Mouse (Mus musculus) hindbrain, embryonic 16.5 days (tissue): ENCODE measurements at regions not wholly inside any gene's neighbourhood (a gene's known extent, or its start where the extent isn't known, plus 50 kb on each side); places are given as distances from the start of the nearest gene placed in this dataset.

Experiments
- ATAC-seq: fragments of 200-750 bp; cut with Nextera tagmentation; 2 replicates; pipeline ENCODE4 v1.8.0; 2017; ENCODE audit warnings: moderate TSS enrichment, moderate library complexity
- H3K27ac ChIP-seq: fragments of 300-500 bp; sonication (generic); 2 replicates; pipeline ENCODE4 v1.5.1; 2014; ENCODE audit warnings: low read depth, mild to moderate bottlenecking, control low read depth, low read length, moderate library complexity
- H3K27me3 ChIP-seq: fragments of 300-500 bp; sonication (generic); replicated peaks from 2 replicates; pipeline ENCODE4 v1.6.1; 2014; ENCODE audit warnings: low read length; ENCODE audit not compliant: control insufficient read depth, insufficient read depth
- H3K36me3 ChIP-seq: fragments of 300-500 bp; sonication (generic); 2 replicates; pipeline ENCODE4 v1.6.1; 2014; ENCODE audit warnings: mild to moderate bottlenecking, low read length, moderate library complexity, mixed read lengths; ENCODE audit not compliant: control insufficient read depth, insufficient read depth
- H3K4me1 ChIP-seq: fragments of 300-500 bp; sonication (generic); 2 replicates; pipeline ENCODE4 v1.6.1; 2014; ENCODE audit warnings: low read depth, low read length; ENCODE audit not compliant: control insufficient read depth, insufficient read depth
- H3K4me2 ChIP-seq: fragments of 300-500 bp; sonication (generic); 2 replicates; pipeline ENCODE4 v1.6.1; 2014; ENCODE audit warnings: mild to moderate bottlenecking, low read length, control low read depth, moderate library complexity
- H3K4me3 ChIP-seq: fragments of 300-500 bp; sonication (generic); 2 replicates; pipeline ENCODE4 v1.5.1; 2014; ENCODE audit warnings: mild to moderate bottlenecking, low read length, control low read depth, moderate library complexity
- H3K9ac ChIP-seq: fragments of 300-500 bp; sonication (generic); 2 replicates; pipeline ENCODE4 v1.6.1; 2014; ENCODE audit warnings: low read depth, mild to moderate bottlenecking, control low read depth, low read length, moderate library complexity
- H3K9me3 ChIP-seq: fragments of 300-500 bp; sonication (generic); 2 replicates; pipeline ENCODE4 v1.6.1; 2014; ENCODE audit warnings: mild to moderate bottlenecking, low read length, moderate library complexity; ENCODE audit not compliant: control insufficient read depth
- WGBS: fragments of 180-500 bp; shearing (Covaris S2); extraction: QIAGEN DNeasy Blood & Tissue Kit; methylation state at CpG from one replicate; pipeline ENCODE4 v1.1.7; 2014; 5-methylcytosine and 5-hydroxymethylcytosine counted together

DNA sequence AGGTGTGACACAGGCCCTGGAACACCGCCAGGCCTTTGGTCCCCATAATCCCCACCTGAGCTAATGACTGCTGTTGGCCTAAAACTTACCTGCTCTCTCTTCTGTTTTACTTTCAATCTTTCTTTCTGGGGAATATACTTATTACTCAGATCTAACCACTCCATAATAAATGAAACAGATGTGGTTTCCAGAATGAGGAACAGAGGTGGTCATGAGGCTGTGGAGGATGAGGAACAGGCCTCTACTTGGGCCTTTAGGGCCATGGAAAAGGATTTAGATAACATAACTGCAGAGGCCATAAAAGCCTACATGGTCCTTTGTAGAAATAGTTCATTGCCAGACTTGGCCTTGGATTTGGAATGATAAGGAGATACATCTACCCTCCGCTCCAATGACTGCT lies 74.1 kb downstream of the B3gnt5 start:
- no peak for ATAC-seq
- Histone ChIP-seq H3K9me3 (peaks cover 2% of the 10 kb centered on the region; the same call in 1 of the 2 replicates), H3K27ac (no peak overlapping the region), H3K36me3 (no peaks in the 10 kb centered on the region), H3K9ac (no peak overlapping the region), H3K4me1 (no peaks in the 10 kb centered on the region), H3K27me3 (no peaks in the 10 kb centered on the region), H3K4me2 (no peak overlapping the region), H3K4me3 (no peak overlapping the region)
- 97% methylated on average over 2 of the region's 2 CpGs for WGBS

DNA sequence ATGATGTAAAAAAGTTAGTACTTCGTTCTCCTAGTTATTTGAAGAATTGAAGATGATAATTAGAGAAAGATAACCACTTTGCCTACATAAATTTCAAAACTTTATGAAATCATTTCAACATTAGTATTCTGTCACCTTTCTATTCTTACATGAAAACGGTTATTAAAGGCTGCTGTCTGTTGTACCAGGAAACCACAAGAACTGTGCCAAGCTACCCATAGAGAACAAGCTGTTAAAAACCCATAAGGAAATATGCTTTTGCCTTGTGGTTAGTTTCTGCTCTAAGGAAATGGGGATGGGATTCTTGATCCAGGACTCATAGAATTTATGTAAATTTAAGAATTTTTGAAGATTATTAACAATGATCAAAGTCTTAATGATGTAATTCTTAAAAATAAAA lies 74.7 kb downstream of the B3gnt5 start:
- H3K9ac ChIP-seq, result no peak overlapping the region
- H3K27ac ChIP-seq, result no peak overlapping the region
- no peaks in the 10 kb centered on the region for H3K4me1 ChIP-seq
- 79% methylated on average over 2 of the region's 2 CpGs for WGBS
- no peaks in the 10 kb centered on the region for H3K27me3 ChIP-seq
- peaks cover 2% of the 10 kb centered on the region; the same call in 1 of the 2 replicates for H3K9me3 ChIP-seq
- H3K36me3 ChIP-seq, result no peaks in the 10 kb centered on the region
- ATAC-seq, result no peak
- no peak overlapping the region for H3K4me2 ChIP-seq
- no peak overlapping the region for H3K4me3 ChIP-seq

DNA sequence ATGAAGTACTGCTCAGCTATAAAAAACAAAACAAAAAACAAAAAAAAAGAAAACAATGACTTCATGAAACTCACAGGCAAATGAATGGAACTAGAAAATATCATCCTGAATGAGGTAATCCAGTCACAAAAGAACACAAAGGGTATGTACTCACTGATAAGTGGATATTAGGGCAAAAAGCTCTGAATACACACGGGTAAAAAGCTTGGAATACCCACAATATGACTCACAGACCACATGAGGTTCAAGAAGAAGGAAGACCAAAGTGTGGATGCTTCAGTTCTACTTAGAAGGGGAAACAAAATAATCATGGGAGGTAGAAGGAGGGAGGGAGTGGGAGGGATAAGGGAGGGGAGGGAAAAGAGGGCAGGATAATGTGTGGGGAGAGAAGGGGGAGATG lies 79.8 kb downstream of the B3gnt5 start:
- Histone ChIP-seq H3K36me3 (no peaks in the 10 kb centered on the region), H3K27ac (no peak overlapping the region), H3K4me1 (no peaks in the 10 kb centered on the region), H3K9ac (no peak overlapping the region), H3K9me3 (no peaks in the 10 kb centered on the region), H3K4me2 (no peak overlapping the region), H3K4me3 (no peak overlapping the region), H3K27me3 (no peaks in the 10 kb centered on the region)
- ATAC-seq, result no peak
- 49% methylated on average over 1 of the region's 1 CpGs for WGBS

DNA sequence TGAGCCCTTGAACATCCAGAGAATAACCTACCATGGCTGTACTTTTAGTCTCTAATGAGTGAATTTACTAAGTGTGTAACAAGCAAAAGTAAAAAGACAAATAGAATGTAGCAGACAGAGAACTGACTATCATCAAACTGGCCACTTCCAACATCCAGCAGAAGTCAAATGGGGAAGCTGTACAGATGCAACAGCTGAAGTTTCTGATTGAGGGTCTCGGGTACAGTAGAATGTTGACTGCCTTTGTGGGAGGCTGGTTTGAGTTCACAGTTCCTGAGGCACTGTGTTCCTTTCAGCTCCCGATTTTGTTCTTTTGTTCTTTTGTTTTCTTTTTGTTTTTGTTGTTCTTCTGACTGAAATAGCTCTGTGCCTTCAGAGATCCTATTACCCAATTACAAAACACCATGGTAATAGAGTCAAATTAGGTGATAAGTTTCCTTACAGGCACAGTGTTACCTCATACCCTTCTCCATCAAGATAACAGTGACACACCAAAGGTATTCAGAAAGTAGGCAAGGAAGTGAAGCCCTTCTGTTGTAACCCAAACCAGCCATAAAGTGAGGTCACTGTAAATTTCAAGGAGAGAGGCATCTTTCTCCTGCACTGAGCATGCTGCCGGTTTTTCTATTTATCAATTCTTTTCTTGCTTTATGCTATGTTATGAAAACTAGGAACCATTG lies 82.5 kb downstream of the B3gnt5 start:
- ATAC-seq, result no peak
- Histone ChIP-seq H3K27ac (no peak overlapping the region), H3K4me1 (no peaks in the 10 kb centered on the region), H3K27me3 (no peaks in the 10 kb centered on the region), H3K4me2 (no peak overlapping the region), H3K9me3 (no peaks in the 10 kb centered on the region), H3K36me3 (no peaks in the 10 kb centered on the region), H3K4me3 (no peak overlapping the region), H3K9ac (no peak overlapping the region)
- 52% methylated on average over 3 of the region's 3 CpGs for WGBS

DNA sequence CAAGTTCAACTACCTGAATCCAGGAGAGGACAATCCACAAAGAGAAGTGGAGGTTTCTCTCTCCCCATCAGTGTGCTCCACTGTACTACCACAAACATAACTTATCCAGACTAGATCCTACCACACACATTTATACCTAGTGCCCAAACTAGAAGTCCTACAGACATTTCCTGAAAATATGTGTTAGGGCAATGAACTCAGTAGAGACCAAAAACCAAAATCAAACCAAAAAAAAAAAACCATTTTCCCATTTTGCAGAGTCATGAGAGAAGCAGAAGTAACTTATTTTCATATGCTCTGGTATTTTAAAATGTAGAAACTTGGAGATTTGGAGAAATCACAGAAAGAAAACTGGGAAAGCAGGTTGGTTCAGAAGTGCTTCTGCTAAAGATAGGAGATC lies 83.7 kb downstream of the B3gnt5 start:
- no peak overlapping the region for H3K4me2 ChIP-seq
- ATAC-seq, result no peak

DNA sequence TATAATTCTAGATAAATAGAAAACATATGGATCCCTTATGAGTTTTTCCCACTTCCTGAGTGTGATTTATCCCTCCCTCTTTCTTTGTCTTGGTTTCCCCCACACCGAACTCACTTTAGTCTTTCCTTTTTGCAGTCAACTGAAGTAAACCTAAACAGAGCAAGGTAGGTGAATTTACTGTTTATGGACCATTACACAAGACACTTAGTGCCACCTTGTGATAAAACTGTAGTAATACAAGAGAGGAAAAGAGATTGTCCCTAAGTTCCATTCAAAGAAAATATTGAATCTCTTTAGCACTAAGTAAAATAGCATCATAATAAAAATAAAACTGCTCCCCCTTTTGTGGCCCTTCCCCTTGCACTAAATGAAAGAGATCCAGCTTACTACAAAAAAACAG lies 88.4 kb downstream of the B3gnt5 start:
- H3K36me3 ChIP-seq, result no peaks in the 10 kb centered on the region
- H3K9me3 ChIP-seq, result no peaks in the 10 kb centered on the region
- ATAC-seq, result no peak
- H3K27ac ChIP-seq, result no peak overlapping the region
- no peak overlapping the region for H3K4me3 ChIP-seq
- no peak overlapping the region for H3K9ac ChIP-seq
- no peaks in the 10 kb centered on the region for H3K27me3 ChIP-seq
- WGBS, result 62% methylated on average over 1 of the region's 1 CpGs
- H3K4me1 ChIP-seq, result no peaks in the 10 kb centered on the region
- no peak overlapping the region for H3K4me2 ChIP-seq

More for the DNA sequence above, 83.7 kb downstream of the B3gnt5 start:
- no peak overlapping the region for H3K27ac ChIP-seq
- H3K9ac ChIP-seq, result no peak overlapping the region
- no peak overlapping the region for H3K4me3 ChIP-seq
- no peaks in the 10 kb centered on the region for H3K27me3 ChIP-seq
- no peaks in the 10 kb centered on the region for H3K4me1 ChIP-seq
- H3K36me3 ChIP-seq, result no peaks in the 10 kb centered on the region
- H3K9me3 ChIP-seq, result no peaks in the 10 kb centered on the region

DNA sequence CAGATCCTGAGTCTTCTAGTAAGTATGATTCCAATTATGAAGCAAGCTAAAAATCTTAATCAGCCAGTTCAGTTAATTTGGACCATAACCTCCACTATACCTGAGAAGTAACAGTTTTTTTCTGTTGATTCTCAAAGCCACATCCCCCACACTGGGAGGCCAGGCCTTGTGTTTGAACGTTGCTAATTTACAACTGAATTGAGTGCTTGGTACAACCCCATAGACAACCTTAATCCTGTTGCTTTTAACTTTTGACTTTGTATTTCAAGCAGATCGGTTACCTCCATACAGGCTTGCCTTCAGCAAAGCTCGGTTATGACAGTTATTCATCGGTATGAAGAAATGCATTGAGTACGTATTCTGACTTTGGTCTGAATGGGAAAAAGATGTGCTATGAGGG lies 105.3 kb downstream of the B3gnt5 start:
- ATAC-seq, result no peak
- H3K4me3 ChIP-seq, result no peak overlapping the region
- no peak overlapping the region for H3K4me2 ChIP-seq
- H3K27ac ChIP-seq, result no peak overlapping the region
- H3K4me1 ChIP-seq, result no peaks in the 10 kb centered on the region
- no peak overlapping the region for H3K9ac ChIP-seq
- no peaks in the 10 kb centered on the region for H3K36me3 ChIP-seq
- WGBS, result 82% methylated on average over 5 of the region's 5 CpGs
- H3K27me3 ChIP-seq, result no peaks in the 10 kb centered on the region
- H3K9me3 ChIP-seq, result no peaks in the 10 kb centered on the region

DNA sequence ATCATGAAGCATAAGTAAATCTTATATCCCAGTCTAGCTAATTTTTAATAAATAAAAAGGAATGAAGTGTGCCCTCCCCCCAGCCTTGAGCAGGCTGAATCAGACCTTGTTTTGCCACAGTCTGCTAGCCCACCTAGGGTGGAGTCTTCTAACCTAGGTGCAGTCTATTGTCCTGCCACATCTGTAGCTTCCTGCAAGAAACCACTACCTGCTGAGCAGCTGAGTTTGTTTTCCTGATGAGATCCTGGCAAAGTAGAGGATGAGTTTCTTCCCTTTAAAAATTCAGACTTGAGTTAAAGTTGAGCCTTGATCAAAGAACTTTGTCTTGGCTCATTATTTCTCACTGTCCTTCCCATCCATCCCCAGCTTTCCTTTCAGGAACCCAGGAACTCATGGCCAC lies 105.9 kb downstream of the B3gnt5 start:
- H3K36me3 ChIP-seq, result no peaks in the 10 kb centered on the region
- H3K4me3 ChIP-seq, result no peak overlapping the region
- H3K4me1 ChIP-seq, result no peaks in the 10 kb centered on the region
- H3K27me3 ChIP-seq, result no peaks in the 10 kb centered on the region
- no peak for ATAC-seq
- H3K4me2 ChIP-seq, result no peak overlapping the region
- H3K27ac ChIP-seq, result no peak overlapping the region
- H3K9ac ChIP-seq, result no peak overlapping the region
- H3K9me3 ChIP-seq, result no peaks in the 10 kb centered on the region

DNA sequence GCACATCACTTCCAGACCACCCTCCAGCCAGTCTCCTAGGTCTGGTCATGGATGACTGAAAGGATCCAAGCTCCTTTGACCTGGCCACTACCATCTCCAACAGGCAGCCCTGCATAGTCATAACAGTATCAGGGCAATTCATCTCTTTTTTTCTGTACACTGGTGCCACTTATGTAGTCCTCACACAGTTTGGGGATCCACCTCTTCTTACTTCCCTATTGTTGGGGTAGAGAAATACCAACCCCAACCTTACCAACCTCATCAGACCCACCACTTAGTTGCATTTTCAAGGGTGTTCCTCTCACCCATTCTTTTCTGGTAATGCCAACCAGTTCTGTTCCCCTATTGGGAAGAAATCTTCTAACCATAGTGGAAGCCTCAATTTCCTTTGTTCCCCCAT lies 109.4 kb downstream of the B3gnt5 start:
- ATAC-seq, result no peak
- no peak overlapping the region for H3K9ac ChIP-seq
- H3K27ac ChIP-seq, result no peak overlapping the region
- no peaks in the 10 kb centered on the region for H3K27me3 ChIP-seq
- H3K9me3 ChIP-seq, result no peaks in the 10 kb centered on the region
- no peak overlapping the region for H3K4me3 ChIP-seq
- H3K36me3 ChIP-seq, result no peaks in the 10 kb centered on the region
- no peak overlapping the region for H3K4me2 ChIP-seq
- H3K4me1 ChIP-seq, result no peaks in the 10 kb centered on the region
